Mouse (Mus musculus): ENCODE data around the gene Lrrc43.

DNA sequence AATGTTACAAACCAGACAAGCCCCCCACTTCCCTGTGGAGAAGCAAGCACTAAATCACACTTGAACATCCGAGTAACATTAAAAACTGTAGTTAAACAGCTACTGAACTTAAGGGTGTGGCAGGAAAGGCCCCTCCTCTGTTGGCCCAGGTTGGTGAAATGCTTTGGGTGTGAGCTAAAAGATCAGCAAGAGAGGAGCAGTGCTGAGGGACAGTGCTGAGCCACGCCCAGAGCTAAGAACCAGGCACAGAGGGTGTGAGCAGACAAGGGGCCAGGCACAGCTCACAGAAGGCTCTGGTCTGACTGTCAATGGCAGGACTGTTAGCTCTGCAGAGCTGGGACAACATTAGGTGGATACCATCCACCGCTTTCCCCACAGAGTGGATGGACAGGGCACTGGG lies 23.0 kb downstream of the Lrrc43 start:
- TF ChIP-seq GATA1 (IDR thresholded peaks at IDR 0.05; ENCODE audit: low read length) (no peak), TAL1 (IDR thresholded peaks at IDR 0.05; ENCODE audit: low read length) (no peak)
